Mouse (Mus musculus) CH12.LX (cell line): Measurements from ENCODE around the gene Aasdhppt. TPM values are rescaled to one million over a fixed set of nuclear protein-coding genes. Genes with fewer than 3 reads are reported as not detected.

ENCODE experiments used
- DNase-seq: peaks from one replicate; pipeline ENCODE4 v3.0.0-alpha.2; 2013; ENCODE audit errors: extremely low read depth
- H3K27ac ChIP-seq: 2 replicates; pipeline ENCODE4 v1.5.1; 2012; ENCODE audit warnings: low read depth, mild to moderate bottlenecking, control low read depth, moderate library complexity; ENCODE audit not compliant: insufficient read depth
- H3K27me3 ChIP-seq: replicated peaks from 2 replicates; pipeline ENCODE3; 2012; ENCODE audit warnings: inconsistent platforms
- H3K36me3 ChIP-seq, 2 experiments: replicated peaks in 1 of 2; 2 replicates each; pipeline versions ENCODE3 to v1.6.1; 2012; ENCODE audit warnings: inconsistent platforms in 1 of 2, low read length in 1 of 2, mild to moderate bottlenecking in 1 of 2, mixed read lengths in 1 of 2, moderate library complexity in 1 of 2; ENCODE audit not compliant: control insufficient read depth in 1 of 2, insufficient read depth in 1 of 2
- H3K4me1 ChIP-seq, 2 experiments: 2 replicates each; pipeline ENCODE4 v1.6.1; 2012; ENCODE audit warnings: inconsistent platforms in 1 of 2, moderate library complexity in 1 of 2; ENCODE audit not compliant: insufficient read depth in 2 of 2, control insufficient read depth in 1 of 2
- H3K4me2 ChIP-seq: 2 replicates; pipeline ENCODE4 v1.6.1; 2012; ENCODE audit warnings: low read depth, mild to moderate bottlenecking, control low read depth; ENCODE audit not compliant: poor library complexity, insufficient read depth, severe bottlenecking
- H3K4me3 ChIP-seq, 3 experiments: fragments of 150-350 bp in 1 of 3; sonication (generic) in 1 of 3; replicated peaks in 1 of 3; 2 replicates each; pipeline versions ENCODE3 to v1.5.1; 2011 to 2012; ENCODE audit warnings: low read depth in 2 of 3, low read length in 2 of 3, mild to moderate bottlenecking in 2 of 3, moderate library complexity in 2 of 3, control low read depth in 1 of 3, improper control_type of control experiment in 1 of 3, inconsistent platforms in 1 of 3, mixed read lengths in 1 of 3; ENCODE audit not compliant: poor library complexity in 1 of 3
- H3K79me2 ChIP-seq: replicated peaks from 2 replicates; pipeline ENCODE4 v1.6.1; 2012; ENCODE audit warnings: mild to moderate bottlenecking, moderate library complexity; ENCODE audit not compliant: control insufficient read depth, poor library complexity, insufficient read depth, severe bottlenecking; ENCODE audit errors: extremely low read depth
- H3K9ac ChIP-seq: 2 replicates; pipeline ENCODE4 v1.6.1; 2012; ENCODE audit warnings: low read depth, mild to moderate bottlenecking, control low read depth, moderate library complexity; ENCODE audit not compliant: insufficient read depth
- H3K9me3 ChIP-seq: replicated peaks from 2 replicates; pipeline ENCODE3; 2012; ENCODE audit warnings: low read length, inconsistent platforms, mixed read lengths
- BHLHE40 ChIP-seq: IDR thresholded peaks from 2 replicates; pipeline ENCODE4 v1.6.1; 2011; ENCODE audit warnings: mild to moderate bottlenecking, low read depth, low read length, improper control_type of control experiment
- CHD1 ChIP-seq: IDR thresholded peaks from 2 replicates; pipeline ENCODE4 v1.6.1; 2012; ENCODE audit warnings: low read depth, low read length, improper control_type of control experiment, inconsistent platforms
- CTCF ChIP-seq, 2 experiments: IDR thresholded peaks in 1 of 2; conservative IDR thresholded peaks in 1 of 2; 2 replicates each; pipeline ENCODE4 v1.5.1; 2011 to 2012; ENCODE audit warnings: low read depth in 2 of 2, low read length in 2 of 2, improper control_type of control experiment in 1 of 2, inconsistent platforms in 1 of 2, mild to moderate bottlenecking in 1 of 2, moderate library complexity in 1 of 2
- ELF1 ChIP-seq: IDR thresholded peaks from 2 replicates; pipeline ENCODE4 v1.6.1; 2014; ENCODE audit warnings: low read depth, mild to moderate bottlenecking, inconsistent platforms, low read length, improper control_type of control experiment
- EP300 ChIP-seq: IDR thresholded peaks from 2 replicates; pipeline ENCODE4 v1.6.1; 2011; ENCODE audit warnings: low read length, improper control_type of control experiment
- GABPA ChIP-seq: IDR thresholded peaks from 2 replicates; pipeline ENCODE4 v1.6.1; 2012; ENCODE audit warnings: low read depth, low read length, improper control_type of control experiment, inconsistent platforms; ENCODE audit not compliant: insufficient replicate concordance
- HCFC1 ChIP-seq: IDR thresholded peaks from 2 replicates; pipeline ENCODE4 v1.6.1; 2012; ENCODE audit warnings: low read depth, mild to moderate bottlenecking, inconsistent platforms, low read length, improper control_type of control experiment
- IRF4 ChIP-seq: IDR thresholded peaks from 2 replicates; pipeline ENCODE4 v1.6.1; 2014; ENCODE audit warnings: low read depth, mild to moderate bottlenecking, inconsistent platforms, low read length, improper control_type of control experiment
- JUN ChIP-seq: IDR thresholded peaks from 2 replicates; pipeline ENCODE4 v1.6.1; 2011; ENCODE audit warnings: low read depth, mild to moderate bottlenecking, low read length, improper control_type of control experiment, moderate library complexity; ENCODE audit not compliant: insufficient read depth
- KAT2A ChIP-seq: IDR thresholded peaks from 2 replicates; pipeline ENCODE4 v1.6.1; 2012; ENCODE audit warnings: low read length, improper control_type of control experiment, inconsistent platforms; ENCODE audit not compliant: insufficient replicate concordance
- MAFK ChIP-seq: IDR thresholded peaks from 2 replicates; pipeline ENCODE4 v1.6.1; 2011; ENCODE audit warnings: low read length, improper control_type of control experiment; ENCODE audit not compliant: insufficient replicate concordance
- MEF2A ChIP-seq: IDR thresholded peaks from 2 replicates; pipeline ENCODE4 v1.6.1; 2014; ENCODE audit warnings: low read depth, mild to moderate bottlenecking, inconsistent platforms, low read length, improper control_type of control experiment, borderline replicate concordance
- MXI1 ChIP-seq: IDR thresholded peaks from 2 replicates; pipeline ENCODE4 v1.6.1; 2011; ENCODE audit warnings: mild to moderate bottlenecking, low read depth, low read length, improper control_type of control experiment
- NRF1 ChIP-seq: IDR thresholded peaks from 2 replicates; pipeline ENCODE4 v1.6.1; 2014; ENCODE audit warnings: low read depth, mild to moderate bottlenecking, inconsistent platforms, low read length, improper control_type of control experiment, moderate library complexity
- PAX5 ChIP-seq: IDR thresholded peaks from 2 replicates; pipeline ENCODE4 v1.6.1; 2012; ENCODE audit warnings: low read length, inconsistent platforms, mixed read lengths
- POLR2A ChIP-seq: IDR thresholded peaks from 2 replicates; pipeline ENCODE4 v1.6.1; 2011; ENCODE audit warnings: low read depth, mild to moderate bottlenecking, improper control_type of control experiment, low read length
- RAD21 ChIP-seq: IDR thresholded peaks from 2 replicates; pipeline ENCODE4 v1.6.1; 2011; ENCODE audit warnings: low read depth, mild to moderate bottlenecking, low read length, improper control_type of control experiment, moderate library complexity
- RCOR1 ChIP-seq: conservative IDR thresholded peaks from 2 replicates; pipeline ENCODE4 v1.6.1; 2012; ENCODE audit warnings: low read depth, mild to moderate bottlenecking, inconsistent platforms, low read length, improper control_type of control experiment
- UBTF ChIP-seq: IDR thresholded peaks from 2 replicates; pipeline ENCODE4 v1.6.1; 2012; ENCODE audit warnings: low read depth, mild to moderate bottlenecking, inconsistent platforms, low read length, improper control_type of control experiment, moderate library complexity
- USF2 ChIP-seq: conservative IDR thresholded peaks from 2 replicates; pipeline ENCODE4 v1.6.1; 2011; ENCODE audit warnings: low read depth, low read length, improper control_type of control experiment
- ZC3H11A ChIP-seq: IDR thresholded peaks from 2 replicates; pipeline ENCODE4 v1.6.1; 2012; ENCODE audit warnings: low read depth, mild to moderate bottlenecking, inconsistent platforms, low read length, improper control_type of control experiment
- ZMIZ1 ChIP-seq: IDR thresholded peaks from 2 replicates; pipeline ENCODE4 v1.6.1; 2012; ENCODE audit warnings: low read depth, mild to moderate bottlenecking, inconsistent platforms, low read length, improper control_type of control experiment
- dilution Hi-C: fragments of 300-500 bp; cut with MboI; formaldehyde crosslinking; loops from 2 replicates; pipeline ENCODE4 v1.14.3; 2020; ENCODE audit warnings: low sequenced_read_pairs; ENCODE audit not compliant: extremely low pct_unique_long_range_greater_than_20kb, extremely low pct_ligation_motif_present
- in situ Hi-C: fragments of 300-500 bp; cut with MboI; formaldehyde crosslinking; loops from 3 replicates; pipeline ENCODE4 v1.14.3; 2019; ENCODE audit warnings: low sequenced_read_pairs, low pct_ligation_motif_present, low pct_unique_long_range_greater_than_20kb, mixed read lengths
- polyA plus RNA-seq: library from polyadenylated mRNA; unstranded; fragments of >175 nt; gene quantifications from 2 replicates; pipeline ENCODE4 v1.2.1, GENCODE M21; 2012; ENCODE audit warnings: low read depth; ENCODE audit not compliant: insufficient read length
- total RNA-seq, 2 experiments: library from RNA; depleted of rRNA; stranded (reverse); fragments of 300-350 nt in 1 of 2; fragments of >200 nt in 1 of 2; gene quantifications; 2 replicates each; pipeline ENCODE4 v1.2.3; 2012 to 2014

The Aasdhppt gene
- total and polyA plus RNA-seq, 3 experiments = 24.4 to 56.9 (median 25.9) TPM

DNA sequence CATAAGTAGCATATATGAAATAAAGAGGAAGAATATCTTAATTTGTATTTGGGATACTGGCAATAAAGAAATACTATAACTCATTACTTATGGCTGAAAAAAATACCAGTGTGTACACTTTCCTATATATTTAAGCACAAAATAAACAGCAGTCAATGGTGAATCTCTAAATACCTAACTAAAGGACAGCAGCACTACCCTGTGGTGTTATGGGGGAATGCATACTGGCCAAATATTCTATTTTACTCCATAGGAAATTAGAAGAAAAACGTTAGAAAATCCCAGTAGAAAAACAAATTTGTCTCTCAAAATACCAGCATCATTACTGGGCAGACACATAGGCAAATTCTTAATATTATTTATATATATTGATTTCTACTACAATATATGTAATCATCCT lies 4.4 kb downstream of the Aasdhppt start:
- no peak overlapping the region for H3K9ac ChIP-seq
- TF ChIP-seq RCOR1 (no peak), RAD21 (peak; percentile 39), CTCF (conservative IDR thresholded peaks at IDR 0.05 in 1 of 2, IDR thresholded peaks at IDR 0.05 in 1 of 2; ENCODE audit: low read depth in 2 of 2, low read length in 2 of 2) (peak in 1 of 2 experiments; percentile 34; a peak in 2 of 4 replicates), MEF2A (no peak), POLR2A (no peak)
- no peak overlapping the region for H3K4me3 ChIP-seq
- H3K9me3 ChIP-seq = no peaks in the 10 kb centered on the region
- H3K27me3 ChIP-seq = no peaks in the 10 kb centered on the region
- H3K4me2 ChIP-seq = no peak overlapping the region
- in situ Hi-C loops (no loop called here), dilution Hi-C loops (no loop called here)
- peaks cover 3 to 20% of the 10 kb centered on the region in 2 experiments for H3K36me3 ChIP-seq
- H3K79me2 ChIP-seq = peaks cover 17% of the 10 kb centered on the region
- H3K4me1 ChIP-seq = peaks cover 0 to 18% of the 10 kb centered on the region in 2 experiments; a peak in 2 of 4 replicates
- no peak overlapping the region for H3K27ac ChIP-seq
- DNase-seq = no peak

DNA sequence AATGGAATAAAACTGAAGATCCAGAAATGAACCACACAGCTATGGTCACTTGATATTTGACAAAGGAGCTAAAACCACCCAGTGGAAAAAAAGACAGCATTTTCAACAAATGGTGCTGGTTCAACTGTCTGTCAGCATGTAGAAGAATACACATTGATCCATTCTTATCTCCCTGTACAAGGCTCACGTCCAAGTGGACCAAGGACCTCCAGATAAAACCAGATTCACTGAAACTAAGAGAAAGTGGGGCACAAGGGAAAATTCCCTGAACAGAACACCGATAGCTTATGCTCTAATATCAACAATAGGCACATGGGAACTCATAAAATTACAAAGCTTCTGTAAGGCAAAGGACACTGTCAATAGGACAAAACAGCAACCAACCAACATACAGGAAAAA lies 8.8 kb downstream of the Aasdhppt start:
- H3K79me2 ChIP-seq = 0 out of 2 replicates have a peak, but pooled peaks cover 5% of the 10 kb centered on the region
- H3K27ac ChIP-seq = no peak overlapping the region
- no peaks in the 10 kb centered on the region for H3K27me3 ChIP-seq
- dilution Hi-C loops (no loop called here), in situ Hi-C loops (no loop called here)
- no peak overlapping the region for H3K4me3 ChIP-seq
- no peaks in the 10 kb centered on the region for H3K9me3 ChIP-seq
- H3K9ac ChIP-seq = no peak overlapping the region
- peaks cover 0 to 6% of the 10 kb centered on the region in 2 experiments; a peak in 1 of 4 replicates for H3K4me1 ChIP-seq
- H3K4me2 ChIP-seq = no peak overlapping the region
- peaks cover 4 to 29% of the 10 kb centered on the region in 2 experiments for H3K36me3 ChIP-seq
- TF ChIP-seq POLR2A (no peak), NRF1 (no peak), HCFC1 (no peak), MAFK (no peak)
- TF ChIP-seq, all 38 proteins: peak for 0
- no peak for DNase-seq

- dilution Hi-C loops = no loop called here
- peaks cover 0 to 19% of the 10 kb centered on the region in 2 experiments for H3K36me3 ChIP-seq
- H3K27ac ChIP-seq = no peak overlapping the region
- DNase-seq = no peak
- no peak overlapping the region for H3K9ac ChIP-seq
- no peak for TF ChIP-seq RAD21
- no peak for TF ChIP-seq KAT2A
- no peak for TF ChIP-seq ZMIZ1
- no peak for TF ChIP-seq ELF1
- no peak for TF ChIP-seq MXI1
- no peak for TF ChIP-seq RCOR1
- no peak for TF ChIP-seq BHLHE40
- TF ChIP-seq GABPA = no peak
- no peak for TF ChIP-seq IRF4
- no peak for TF ChIP-seq CTCF (conservative IDR thresholded peaks at IDR 0.05 in 1 of 2, IDR thresholded peaks at IDR 0.05 in 1 of 2; ENCODE audit: low read depth in 2 of 2, low read length in 2 of 2)
- TF ChIP-seq JUN = no peak
- TF ChIP-seq UBTF = no peak
- no peak for TF ChIP-seq PAX5
- TF ChIP-seq EP300 = no peak
- no peak for TF ChIP-seq CHD1
- no peak for TF ChIP-seq HCFC1
- TF ChIP-seq ZC3H11A = no peak
- TF ChIP-seq USF2 = no peak
- TF ChIP-seq POLR2A = no peak
- no peak overlapping the region for H3K4me3 ChIP-seq
- H3K4me2 ChIP-seq = no peak overlapping the region
- H3K9me3 ChIP-seq = no peaks in the 10 kb centered on the region
- in situ Hi-C loops = no loop called here
- H3K4me1 ChIP-seq = no peaks in the 10 kb centered on the region
- no peaks in the 10 kb centered on the region for H3K27me3 ChIP-seq
- no peaks in the 10 kb centered on the region for H3K79me2 ChIP-seq
Measured at GRCm38 (mm10) chr9:4283850-4284249, 25.4 kb downstream of the Aasdhppt start.
